Mouse (Mus musculus): ENCODE results near the gene Stk17b.

- TF ChIP-seq POLR2A (IDR thresholded peaks at IDR 0.05; ENCODE audit: borderline replicate concordance, insufficient read depth, low read length) (no peak), CTCF (IDR thresholded peaks at IDR 0.05; ENCODE audit: borderline replicate concordance, insufficient read depth, low read depth, low read length) (no peak)
Observed at GRCm38 (mm10) chr1:53814077-53814705, 29.2 kb upstream of the Stk17b start.

Measured in cerebellum, adult 2 months (tissue).